Mouse (Mus musculus): ENCODE results near the gene Gabrg3. TPM values are rescaled to one million over a fixed set of nuclear protein-coding genes. Genes with fewer than 3 reads are reported as not detected.

Gabrg3 gene
- polyA plus RNA-seq, 1 experiment from 2014 or later, result 0.25 TPM

DNA sequence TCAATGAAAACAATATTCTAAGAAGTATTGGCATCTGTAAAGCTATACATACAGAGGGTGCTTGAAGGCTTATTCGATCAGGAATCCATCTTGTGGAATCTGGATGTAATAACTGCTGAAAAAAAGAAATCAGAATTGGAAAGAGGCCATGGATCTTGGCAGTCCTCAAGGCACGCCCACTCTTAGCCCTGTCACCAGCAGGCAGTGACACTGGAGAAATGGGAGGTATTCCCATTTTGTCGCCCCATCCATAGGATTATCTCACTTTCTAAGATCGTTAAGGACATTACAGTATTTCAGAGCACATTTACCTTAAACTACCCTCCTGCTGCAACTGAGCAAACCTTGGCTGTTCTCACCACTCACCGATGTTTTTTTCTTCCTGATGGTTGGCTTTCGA is 657.8 kb downstream of the Gabrg3 start:
- Histone ChIP-seq H3K4me2 (no peak overlapping the region), H3K4me3 (ENCODE audit: low read depth, low read length) (no peak overlapping the region), H3K4me1 (ENCODE audit: insufficient read depth) (no peaks in the 10 kb centered on the region), H3K27ac (ENCODE audit: low read depth) (no peak overlapping the region), H3K9me3 (ENCODE audit: low read depth, low read length) (no peaks in the 10 kb centered on the region), H3K27me3 (ENCODE audit: insufficient read depth, low read length) (no peaks in the 10 kb centered on the region), H3K36me3 (ENCODE audit: insufficient read depth) (no peaks in the 10 kb centered on the region), H3K9ac (no peak overlapping the region)
- whole genome bisulfite sequencing, result 76% methylated on average over 6 of the region's 6 CpGs
- DNase-seq (no peak), ATAC-seq (ENCODE audit: insufficient read depth) (no peak)
- TF ChIP-seq CTCF (IDR thresholded peaks at IDR 0.05; ENCODE audit: low read depth), result no peak

Other genes starting within 250 kb of the Gabrg3 start
- 0.47 and 0.53 TPM in 2 replicates for gene Gabrb3, start 32.5 kb upstream of the Gabrg3 start, polyA plus RNA-seq (2014; fragmentation: Nextera tagmentation; extraction: Ambion mirVana)
- gene Gabra5, start 122.9 kb upstream of the Gabrg3 start, polyA plus RNA-seq (2014; fragmentation: Nextera tagmentation; extraction: Ambion mirVana), result 0.07 TPM in 1 of 2 replicates, not detected in the other